Mouse (Mus musculus) granulocyte monocyte progenitor cell, adult 5-6 weeks (primary cell): ENCODE measurements around the gene 1810046K07Rik. TPM values are rescaled to one million over a fixed set of nuclear protein-coding genes. Genes with fewer than 3 reads are reported as not detected.

Experiments used
- ATAC-seq: replicated peaks from 2 replicates; pipeline ENCODE4 v1.8.0; 2016; ENCODE audit warnings: mild to moderate bottlenecking, moderate TSS enrichment, inconsistent platforms; ENCODE audit not compliant: poor library complexity, severe bottlenecking
- total RNA-seq, 2 experiments: library from RNA; stranded (forward) in 1 of 2; stranded (reverse) in 1 of 2; fragments of 200-712, 200-1000 nt in 1 of 2; fragments of >200 nt in 1 of 2; fragmentation: Nextera tagmentation in 1 of 2; gene quantifications; 2 replicates each; pipeline ENCODE4 v1.2.3; 2014 to 2017

1810046K07Rik gene
- total RNA-seq, 2 experiments from 2014 or later, result not detected

GRCm38 (mm10) chr9:51306351-51306750 is 22.4 kb downstream of the 1810046K07Rik start:
- no peak for ATAC-seq

- ATAC-seq, result no peak
Measured at GRCm38 (mm10) chr9:51305146-51305545, 23.6 kb downstream of the 1810046K07Rik start.

- ATAC-seq, result no peak
Measured at GRCm38 (mm10) chr9:51303980-51304379, 24.7 kb downstream of the 1810046K07Rik start.

GRCm38 (mm10) chr9:51293541-51293940 is 35.2 kb downstream of the 1810046K07Rik start:
- no peak for ATAC-seq

- ATAC-seq, result peak; percentile 82
Measured at GRCm38 (mm10) chr9:51292674-51293073, 36.0 kb downstream of the 1810046K07Rik start.

DNA sequence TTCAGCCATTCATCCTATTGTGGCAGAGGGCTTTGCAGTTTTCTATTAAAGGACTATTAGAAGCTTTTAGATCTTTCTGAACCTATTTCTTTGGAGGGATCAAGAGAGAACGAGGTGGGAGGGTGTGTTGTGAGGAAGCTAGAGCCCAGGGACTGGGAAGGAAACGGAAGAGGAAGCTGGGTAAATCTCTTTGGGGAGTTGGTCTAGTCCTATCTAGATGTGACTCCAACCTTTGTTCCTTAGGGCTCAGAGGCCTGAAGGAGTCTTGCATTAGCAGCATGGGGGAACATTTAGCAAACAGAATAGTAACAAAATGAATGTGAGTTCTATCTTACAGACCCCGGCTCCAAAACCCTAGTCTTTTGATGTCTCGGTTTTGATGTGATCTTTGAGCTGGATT is 37.7 kb downstream of the 1810046K07Rik start:
- ATAC-seq, result no peak

DNA sequence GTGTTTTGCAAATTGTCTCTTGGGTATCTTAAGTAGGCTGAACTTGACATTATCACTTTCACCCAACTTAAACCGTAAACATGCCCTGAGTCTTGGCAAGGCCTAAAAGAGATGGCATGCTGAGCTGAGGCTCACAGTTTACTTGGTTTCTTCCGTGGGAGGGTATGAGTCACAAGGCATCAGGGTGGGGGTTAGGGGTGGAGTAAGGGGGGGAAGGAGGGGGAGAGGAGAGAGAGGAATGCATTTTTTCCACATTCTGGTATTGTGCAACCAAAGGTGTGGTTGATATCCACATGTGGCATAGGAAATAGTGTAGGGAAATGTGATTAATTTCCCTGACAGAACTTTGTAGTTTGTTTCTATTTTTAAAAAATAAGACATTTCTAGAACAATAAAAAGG is 42.6 kb downstream of the 1810046K07Rik start:
- no peak for ATAC-seq

DNA sequence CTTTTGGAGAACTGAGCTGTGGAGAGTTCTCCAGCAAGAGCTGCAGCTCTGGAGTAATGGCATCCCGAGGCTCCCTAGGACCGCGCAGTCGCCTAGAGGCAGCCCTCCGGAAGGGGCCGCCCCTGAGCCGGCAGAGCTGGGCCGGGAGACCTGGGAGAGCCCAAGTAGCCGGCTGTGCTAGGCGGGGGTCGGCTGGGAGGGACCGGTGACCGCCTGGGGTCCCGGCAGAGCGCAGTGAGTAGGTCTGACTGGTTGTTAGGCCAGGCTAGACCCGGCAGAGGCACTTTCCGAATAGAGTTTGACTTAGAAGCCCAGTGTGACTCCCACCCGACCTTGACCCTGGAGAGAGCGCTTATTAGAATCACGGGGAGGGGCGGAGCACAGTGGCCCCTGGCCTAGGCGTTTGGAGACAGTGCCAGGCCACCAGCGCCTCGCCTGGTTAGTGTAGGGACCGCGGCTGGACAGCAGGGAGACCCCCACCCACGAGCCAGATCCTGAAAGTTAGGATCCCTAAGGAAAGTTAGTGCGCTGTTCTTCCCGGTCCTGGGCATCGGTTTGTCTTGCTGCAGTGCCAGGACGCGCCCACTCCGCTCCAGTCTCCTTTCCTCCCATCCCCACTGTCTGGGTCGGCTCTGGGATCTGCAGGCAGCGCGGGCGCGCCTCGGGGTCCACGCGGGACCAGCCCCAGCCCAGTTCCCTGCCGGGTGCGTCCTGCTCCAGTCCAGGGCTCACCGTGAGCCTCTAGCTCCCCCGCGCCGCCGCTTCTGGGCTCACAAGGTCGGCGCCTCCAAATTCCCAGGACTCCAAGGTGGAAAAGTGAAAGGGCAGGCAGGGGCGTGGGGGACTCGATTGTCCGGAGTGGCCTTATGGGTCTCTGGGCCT is 50.0 kb downstream of the 1810046K07Rik start, which contains the start of gene Colca2:
TSS of gene Colca2 (minus strand) at position 70 of the 882 bp plus-strand sequence.
- ATAC-seq, result peak; percentile 78

DNA sequence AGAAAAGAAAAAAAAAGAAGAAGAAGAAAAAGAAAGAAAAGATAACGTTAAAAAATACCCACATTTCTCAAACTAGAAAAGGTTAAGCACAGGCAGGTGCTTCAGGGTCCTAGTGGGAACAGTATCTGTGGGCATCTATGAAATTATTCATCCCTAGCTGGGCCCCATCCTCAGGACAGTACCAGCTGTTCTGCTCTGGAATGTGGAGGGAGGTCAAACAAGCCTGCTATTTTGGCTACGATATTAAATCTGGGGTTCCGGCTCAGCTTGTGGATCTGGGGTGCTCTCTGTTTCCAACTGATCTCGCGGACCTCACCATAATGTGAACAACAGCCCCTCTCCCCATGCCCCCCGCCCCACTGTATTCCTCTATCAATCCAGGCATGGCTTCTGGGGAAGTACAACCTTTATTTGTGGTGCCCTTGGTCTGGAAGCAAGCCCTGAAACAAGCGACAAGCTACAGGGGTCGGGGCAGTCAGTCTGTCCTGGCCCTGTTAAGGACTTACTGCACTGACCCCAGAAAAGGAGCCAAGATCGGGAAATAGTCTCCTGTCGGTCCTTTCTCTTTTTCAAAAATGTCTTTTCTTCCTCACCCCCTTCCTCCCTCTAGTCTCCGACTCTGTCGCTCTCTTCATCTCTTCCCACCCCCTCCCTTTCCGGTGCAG is 50.8 kb downstream of the 1810046K07Rik start:
- ATAC-seq, result no peak

GRCm38 (mm10) chr9:51274678-51275077 is 54.0 kb downstream of the 1810046K07Rik start:
- ATAC-seq, result no peak

GRCm38 (mm10) chr9:51273581-51274154 is 55.0 kb downstream of the 1810046K07Rik start:
- ATAC-seq, result peak; percentile 94

- ATAC-seq, result no peak
Measured at GRCm38 (mm10) chr9:51272102-51272501, 56.6 kb downstream of the 1810046K07Rik start.

DNA sequence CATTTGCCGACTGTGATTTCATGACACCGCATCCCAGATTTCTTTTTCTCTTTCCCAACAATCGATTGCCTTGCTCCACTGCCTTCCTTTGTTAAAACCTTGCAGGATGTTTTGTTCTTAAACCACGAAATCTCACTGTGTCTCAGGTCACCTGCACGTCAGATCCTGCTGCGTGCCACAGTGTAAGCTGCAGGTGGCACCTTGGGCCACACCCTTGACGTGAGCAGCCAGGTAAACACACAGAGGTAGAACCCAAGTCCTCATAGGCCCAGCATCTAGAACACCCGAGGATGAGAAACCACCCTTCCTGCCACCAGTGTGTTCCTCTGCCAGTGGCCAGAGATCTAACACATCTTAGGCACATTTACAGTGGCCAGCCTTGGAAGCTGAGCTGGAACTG is 57.6 kb downstream of the 1810046K07Rik start:
- no peak for ATAC-seq

GRCm38 (mm10) chr9:51268852-51269251 is 59.9 kb downstream of the 1810046K07Rik start:
- no peak for ATAC-seq

DNA sequence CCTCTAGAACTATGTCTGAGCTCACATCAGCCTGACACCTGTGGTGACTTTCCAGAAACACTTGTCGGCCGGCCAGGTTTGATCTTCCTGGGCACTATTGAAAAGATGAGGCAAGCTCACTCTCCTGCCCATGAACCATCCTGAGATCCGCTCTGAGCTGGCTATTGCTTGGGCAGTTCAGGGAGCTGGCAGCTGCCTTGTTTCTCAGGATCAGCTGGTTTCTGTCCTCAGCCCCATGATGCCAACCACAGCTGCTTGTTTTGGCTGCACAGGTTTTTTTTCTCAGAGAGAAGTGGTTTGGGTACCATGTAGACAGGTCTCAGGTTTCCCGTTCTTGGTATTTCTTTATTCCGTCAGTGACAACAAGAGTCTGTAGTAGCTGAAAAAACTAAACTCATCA is 70.3 kb downstream of the 1810046K07Rik start:
- ATAC-seq, result no peak

GRCm38 (mm10) chr9:51256780-51257502 is 71.8 kb downstream of the 1810046K07Rik start:
- ATAC-seq, result no peak
